Mouse (Mus musculus) limb, embryonic 15.5 days (tissue): ENCODE data around the gene Gm20388. TPM values are rescaled to one million over a fixed set of nuclear protein-coding genes. Genes with fewer than 3 reads are reported as not detected.
A peak's percentile ranks its signal among the peaks of the same experiment; 100 is the strongest.

Experiments used
- ATAC-seq: fragments of 200-750 bp; cut with Nextera tagmentation; 2 replicates; pipeline ENCODE4 v1.8.0; 2017; ENCODE audit warnings: low read depth, moderate TSS enrichment; ENCODE audit not compliant: insufficient number of reproducible peaks, low FRiP score, low TSS enrichment
- H3K27ac ChIP-seq: fragments of 300-500 bp; sonication (generic); 2 replicates; pipeline ENCODE4 v1.5.1; 2015; ENCODE audit warnings: moderate library complexity, mild to moderate bottlenecking, inconsistent platforms
- H3K27me3 ChIP-seq: fragments of 300-500 bp; sonication (generic); 2 replicates; pipeline ENCODE4 v1.6.1; 2015; ENCODE audit warnings: inconsistent platforms
- H3K36me3 ChIP-seq: fragments of 300-500 bp; sonication (generic); 2 replicates; pipeline ENCODE4 v1.6.1; 2015; ENCODE audit warnings: inconsistent platforms
- H3K4me1 ChIP-seq: fragments of 300-500 bp; sonication (generic); 2 replicates; pipeline ENCODE4 v1.6.1; 2015; ENCODE audit warnings: inconsistent platforms
- H3K4me2 ChIP-seq: fragments of 300-500 bp; sonication (generic); 2 replicates; pipeline ENCODE4 v1.6.1; 2015; ENCODE audit warnings: mild to moderate bottlenecking, inconsistent platforms
- H3K4me3 ChIP-seq: fragments of 300-500 bp; sonication (generic); 2 replicates; pipeline ENCODE4 v1.5.1; 2015; ENCODE audit warnings: mild to moderate bottlenecking, inconsistent platforms
- H3K9ac ChIP-seq: fragments of 300-500 bp; sonication (generic); 2 replicates; pipeline ENCODE4 v1.6.1; 2015; ENCODE audit warnings: inconsistent platforms
- H3K9me3 ChIP-seq: fragments of 300-500 bp; sonication (generic); 2 replicates; pipeline ENCODE4 v1.6.1; 2016; ENCODE audit warnings: inconsistent platforms
- WGBS: fragments of 180-500 bp; shearing (Covaris S2); methylation state at CpG from one replicate; pipeline ENCODE4 v1.1.7; 2015; 5-methylcytosine and 5-hydroxymethylcytosine counted together
- polyA plus RNA-seq: library from polyadenylated mRNA; unstranded; fragments of >200 nt; fragmentation: Nextera tagmentation; extraction: Ambion mirVana; gene quantifications from 2 replicates; pipeline ENCODE4 v1.2.1, GENCODE M21; 2015

The Gm20388 gene
- polyA plus RNA-seq, 1 experiment from 2014 or later = 4.9 TPM

DNA sequence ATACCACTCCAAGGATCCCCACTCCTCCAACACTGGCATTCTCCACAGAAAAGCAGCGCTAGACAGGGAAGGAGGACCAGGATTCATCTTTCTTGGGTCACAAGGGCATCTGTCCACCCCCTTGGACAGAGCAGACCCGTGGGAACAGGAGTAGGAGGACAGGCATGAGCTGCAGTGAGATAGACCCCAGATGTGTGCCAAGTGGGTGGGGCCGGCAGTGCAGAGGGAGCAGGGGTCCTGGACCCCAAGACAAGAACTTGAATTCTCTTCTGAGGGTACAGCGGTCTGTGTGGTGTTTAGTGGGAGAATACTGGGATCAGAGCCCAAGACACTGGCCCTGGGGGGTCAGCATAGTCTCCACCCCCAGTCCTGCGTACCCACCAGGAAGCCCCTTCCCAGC is 2282.1 kb downstream of the Gm20388 start:
- Histone ChIP-seq H3K9me3 (no peaks in the 10 kb centered on the region), H3K4me3 (no peak overlapping the region), H3K9ac (no peak overlapping the region), H3K4me2 (no peak overlapping the region), H3K27ac (peak overlapping the region; percentile 76), H3K36me3 (no peaks in the 10 kb centered on the region), H3K4me1 (peaks cover 63% of the 10 kb centered on the region), H3K27me3 (no peaks in the 10 kb centered on the region)
- 73% methylated on average over 5 of the region's 5 CpGs for WGBS
- peak; percentile 3; the same call in 1 of the 2 replicates for ATAC-seq

DNA sequence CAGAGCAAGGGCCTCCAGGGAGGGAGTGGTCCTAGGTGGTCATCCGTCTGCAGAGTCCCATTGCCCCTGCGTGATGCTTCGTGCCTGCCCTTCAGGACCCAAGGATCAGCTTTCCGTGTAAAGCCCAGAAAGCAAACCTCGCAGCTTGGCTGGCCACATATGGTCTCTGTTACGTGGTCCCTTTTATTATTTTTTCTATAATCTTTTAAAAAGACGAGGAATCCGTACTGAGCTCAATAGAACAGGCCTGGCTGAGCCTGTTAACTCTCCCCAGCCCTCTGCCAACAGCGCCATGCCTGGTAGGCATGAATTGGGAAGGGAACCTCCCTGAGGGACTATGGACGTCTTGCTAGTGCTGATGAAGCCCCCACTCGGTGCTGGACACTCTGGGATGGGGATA is 2282.9 kb downstream of the Gm20388 start:
- ATAC-seq = no peak
- no peak overlapping the region for H3K4me3 ChIP-seq
- peak overlapping the region; percentile 76 for H3K27ac ChIP-seq
- H3K4me1 ChIP-seq = peaks cover 66% of the 10 kb centered on the region
- no peaks in the 10 kb centered on the region for H3K36me3 ChIP-seq
- no peaks in the 10 kb centered on the region for H3K9me3 ChIP-seq
- WGBS = 39% methylated on average over 11 of the region's 11 CpGs
- no peak overlapping the region for H3K4me2 ChIP-seq
- H3K9ac ChIP-seq = no peak overlapping the region
- H3K27me3 ChIP-seq = no peaks in the 10 kb centered on the region

DNA sequence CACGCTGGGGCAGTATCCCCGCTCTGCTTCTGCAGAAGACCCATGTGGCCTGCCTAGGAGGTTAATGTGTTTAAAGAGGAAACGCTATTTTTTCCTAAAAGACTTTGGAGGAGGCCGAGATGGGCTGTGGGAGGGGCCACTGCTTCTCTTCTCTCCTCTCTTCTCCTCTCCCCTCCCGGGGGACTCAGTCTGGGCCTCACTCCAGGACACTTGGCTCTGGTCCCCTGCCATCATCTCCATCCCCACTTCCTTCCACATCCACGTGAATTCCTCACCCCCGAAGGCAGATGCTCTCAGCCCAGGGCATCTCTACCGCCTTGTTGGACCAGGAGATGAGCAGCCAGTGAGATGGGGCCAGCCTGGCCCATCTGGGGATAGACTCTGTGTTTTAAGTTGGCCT is 2283.8 kb downstream of the Gm20388 start:
- 40% methylated on average over 8 of the region's 8 CpGs for WGBS
- H3K27ac ChIP-seq = peak overlapping the region; percentile 76
- no peaks in the 10 kb centered on the region for H3K9me3 ChIP-seq
- H3K27me3 ChIP-seq = no peaks in the 10 kb centered on the region
- H3K4me3 ChIP-seq = no peak overlapping the region
- ATAC-seq = no peak
- no peaks in the 10 kb centered on the region for H3K36me3 ChIP-seq
- H3K4me2 ChIP-seq = no peak overlapping the region
- peaks cover 75% of the 10 kb centered on the region for H3K4me1 ChIP-seq
- no peak overlapping the region for H3K9ac ChIP-seq

- Histone ChIP-seq H3K9ac (no peak overlapping the region), H3K4me1 (peaks cover 63% of the 10 kb centered on the region), H3K4me2 (no peak overlapping the region), H3K27me3 (no peaks in the 10 kb centered on the region), H3K27ac (no peak overlapping the region), H3K36me3 (no peaks in the 10 kb centered on the region), H3K9me3 (no peaks in the 10 kb centered on the region), H3K4me3 (no peak overlapping the region)
- no peak for ATAC-seq
- 65% methylated on average over 5 of the region's 5 CpGs for WGBS
Observed at GRCm38 (mm10) chr8:122197342-122197741, 2286.7 kb downstream of the Gm20388 start.

DNA sequence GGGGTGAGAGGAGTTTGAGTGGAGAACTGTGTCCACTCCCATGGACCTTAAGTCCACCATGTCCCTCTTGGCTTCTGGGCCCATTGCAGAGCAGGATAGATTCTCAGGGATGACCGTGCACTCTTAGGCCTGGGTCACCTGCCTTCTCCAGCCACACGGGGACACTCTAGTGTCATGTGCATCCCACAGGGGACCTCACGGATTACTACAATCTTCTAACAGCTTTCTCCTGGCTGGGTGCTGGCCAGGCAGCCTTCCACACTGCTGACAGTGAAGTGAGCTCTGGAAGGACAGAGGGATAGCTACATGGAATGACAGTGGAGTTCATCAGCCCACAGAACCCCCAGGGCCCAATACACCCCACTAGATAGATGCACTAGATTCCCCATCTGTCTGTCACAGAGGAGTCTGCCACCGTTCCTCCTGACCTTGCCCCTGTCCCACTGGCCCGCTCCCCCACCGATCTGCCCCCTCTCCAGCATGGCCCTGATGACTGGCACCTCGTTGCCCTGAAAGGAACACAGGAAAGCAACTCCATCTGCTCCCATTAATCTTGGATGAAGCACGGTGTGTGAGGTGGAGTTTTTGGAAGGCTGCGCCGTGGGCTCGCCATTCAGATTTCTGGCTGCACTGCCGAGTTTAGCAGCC is 2287.9 kb downstream of the Gm20388 start:
- no peak for ATAC-seq
- peaks cover 51% of the 10 kb centered on the region for H3K4me1 ChIP-seq
- no peaks in the 10 kb centered on the region for H3K36me3 ChIP-seq
- H3K9me3 ChIP-seq = no peaks in the 10 kb centered on the region
- peak overlapping the region; percentile 50 for H3K27ac ChIP-seq
- WGBS = 55% methylated on average over 12 of the region's 12 CpGs
- H3K4me2 ChIP-seq = 0 out of 2 replicates have a peak overlapping the region, but pooled peaks have one; percentile 2
- no peak overlapping the region for H3K9ac ChIP-seq
- H3K27me3 ChIP-seq = no peaks in the 10 kb centered on the region
- no peak overlapping the region for H3K4me3 ChIP-seq

- no peaks in the 10 kb centered on the region for H3K36me3 ChIP-seq
- H3K4me3 ChIP-seq = no peak overlapping the region
- no peak overlapping the region for H3K4me2 ChIP-seq
- 73% methylated on average over 9 of the region's 9 CpGs for WGBS
- H3K9me3 ChIP-seq = no peaks in the 10 kb centered on the region
- peaks cover 44% of the 10 kb centered on the region for H3K4me1 ChIP-seq
- no peak overlapping the region for H3K9ac ChIP-seq
- H3K27ac ChIP-seq = peak overlapping the region; percentile 58
- H3K27me3 ChIP-seq = no peaks in the 10 kb centered on the region
- ATAC-seq = no peak
Observed at GRCm38 (mm10) chr8:122199191-122199590, 2288.6 kb downstream of the Gm20388 start.

DNA sequence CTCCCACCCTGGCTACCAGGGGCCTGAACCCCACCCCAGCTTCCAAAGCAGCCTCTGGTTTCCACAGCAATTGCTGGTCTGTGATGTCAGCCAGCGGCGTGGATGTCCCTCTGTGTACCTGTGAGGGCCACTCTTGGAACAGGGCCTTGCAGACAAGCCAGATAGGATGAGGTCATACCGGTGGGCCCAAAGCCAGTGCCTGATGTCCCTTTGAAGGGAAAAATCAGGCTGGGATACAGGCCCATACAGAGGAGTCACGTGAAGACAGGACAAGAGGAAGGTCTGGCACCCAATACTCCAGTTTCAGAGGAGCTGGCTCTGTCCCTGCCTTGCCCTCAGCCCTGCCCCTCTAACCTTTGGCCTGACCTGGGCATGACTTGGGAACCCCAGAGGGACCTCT is 2289.2 kb downstream of the Gm20388 start:
- H3K4me3 ChIP-seq = no peak overlapping the region
- H3K27me3 ChIP-seq = no peaks in the 10 kb centered on the region
- H3K36me3 ChIP-seq = no peaks in the 10 kb centered on the region
- peak overlapping the region; percentile 58; the same call in 1 of the 2 replicates for H3K27ac ChIP-seq
- H3K4me2 ChIP-seq = no peak overlapping the region
- no peaks in the 10 kb centered on the region for H3K9me3 ChIP-seq
- H3K4me1 ChIP-seq = peaks cover 38% of the 10 kb centered on the region
- 77% methylated on average over 4 of the region's 4 CpGs for WGBS
- no peak overlapping the region for H3K9ac ChIP-seq
- ATAC-seq = 0 out of 2 replicates have a peak, but pooled peaks have one; percentile 15

GRCm38 (mm10) chr8:122211591-122211990 is 2300.9 kb downstream of the Gm20388 start:
- H3K9ac ChIP-seq = no peak overlapping the region
- H3K9me3 ChIP-seq = no peaks in the 10 kb centered on the region
- no peak overlapping the region for H3K4me3 ChIP-seq
- H3K27ac ChIP-seq = no peak overlapping the region
- no peak overlapping the region for H3K4me2 ChIP-seq
- peaks cover 12% of the 10 kb centered on the region for H3K4me1 ChIP-seq
- H3K36me3 ChIP-seq = no peaks in the 10 kb centered on the region
- H3K27me3 ChIP-seq = no peaks in the 10 kb centered on the region
- no peak for ATAC-seq
- 79% methylated on average over 3 of the region's 3 CpGs for WGBS

DNA sequence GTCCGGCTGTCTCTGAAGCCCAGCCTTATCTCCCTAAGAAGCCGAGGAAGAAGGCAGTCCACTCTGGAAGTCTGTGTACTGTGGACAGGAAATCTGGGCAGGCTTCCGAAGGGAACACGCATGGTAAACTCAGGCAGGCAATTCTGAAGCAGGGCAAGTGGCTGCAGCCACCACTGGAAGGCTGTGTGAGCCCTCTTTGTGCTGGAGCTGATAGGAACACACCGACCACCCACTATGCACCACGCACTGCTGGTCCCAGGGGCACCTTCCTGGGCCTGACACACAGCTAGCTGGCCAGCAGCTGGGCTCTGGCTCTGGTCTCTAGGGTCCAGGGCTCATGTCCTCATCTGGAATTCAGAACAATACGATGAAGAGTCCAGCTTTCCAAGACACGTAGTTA is 2305.0 kb downstream of the Gm20388 start:
- Histone ChIP-seq H3K4me3 (no peak overlapping the region), H3K9ac (no peak overlapping the region), H3K4me2 (no peak overlapping the region), H3K27me3 (no peaks in the 10 kb centered on the region), H3K27ac (no peak overlapping the region), H3K9me3 (no peaks in the 10 kb centered on the region), H3K36me3 (no peaks in the 10 kb centered on the region), H3K4me1 (peaks cover 13% of the 10 kb centered on the region)
- WGBS = 60% methylated on average over 8 of the region's 8 CpGs
- ATAC-seq = no peak

- no peak overlapping the region for H3K27ac ChIP-seq
- no peaks in the 10 kb centered on the region for H3K27me3 ChIP-seq
- 63% methylated on average over 6 of the region's 6 CpGs for WGBS
- H3K4me2 ChIP-seq = no peak overlapping the region
- H3K4me3 ChIP-seq = no peak overlapping the region
- no peaks in the 10 kb centered on the region for H3K9me3 ChIP-seq
- H3K9ac ChIP-seq = no peak overlapping the region
- H3K36me3 ChIP-seq = no peaks in the 10 kb centered on the region
- ATAC-seq = no peak
- peaks cover 13% of the 10 kb centered on the region for H3K4me1 ChIP-seq
Observed at GRCm38 (mm10) chr8:122216433-122216832, 2305.8 kb downstream of the Gm20388 start.

DNA sequence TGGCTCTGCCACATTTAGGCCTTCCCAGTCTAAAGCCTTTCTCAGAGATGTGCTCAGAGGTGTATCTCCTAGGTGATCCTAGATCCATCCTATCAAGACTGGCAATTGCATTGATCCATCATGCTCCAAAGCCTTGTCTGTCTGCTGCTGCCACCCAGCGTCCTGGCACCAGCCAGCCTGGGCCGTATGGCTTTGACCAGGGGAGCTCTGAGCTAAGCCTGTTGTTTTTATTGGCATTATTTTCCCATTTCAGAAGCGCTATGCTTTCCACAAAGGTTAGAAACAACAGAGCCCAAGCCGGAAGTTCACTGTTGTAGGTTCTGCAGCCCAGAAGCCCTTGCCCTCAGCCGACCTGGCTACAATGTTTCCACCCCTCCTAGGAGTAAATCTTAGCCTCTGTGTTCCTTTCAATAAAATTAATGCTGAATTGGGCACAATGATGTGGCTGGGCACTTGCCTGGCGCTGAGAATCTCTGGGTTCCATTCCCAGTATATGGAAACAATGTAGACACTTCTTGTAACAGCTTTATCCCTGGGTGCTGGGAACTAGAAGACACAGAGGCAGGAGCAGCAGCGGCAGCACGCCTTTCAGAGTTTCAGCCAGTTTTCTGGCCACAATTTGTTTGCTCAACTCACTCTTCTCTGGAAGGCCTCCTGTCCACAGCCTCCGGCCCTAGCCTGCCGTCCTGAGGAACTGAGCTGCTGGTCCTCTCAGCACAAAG is 2307.0 kb downstream of the Gm20388 start:
- no peaks in the 10 kb centered on the region for H3K27me3 ChIP-seq
- no peak for ATAC-seq
- peaks cover 13% of the 10 kb centered on the region for H3K4me1 ChIP-seq
- WGBS = 71% methylated on average over 10 of the region's 10 CpGs
- H3K9ac ChIP-seq = no peak overlapping the region
- no peak overlapping the region for H3K4me3 ChIP-seq
- H3K27ac ChIP-seq = no peak overlapping the region
- no peaks in the 10 kb centered on the region for H3K36me3 ChIP-seq
- no peak overlapping the region for H3K4me2 ChIP-seq
- H3K9me3 ChIP-seq = no peaks in the 10 kb centered on the region

DNA sequence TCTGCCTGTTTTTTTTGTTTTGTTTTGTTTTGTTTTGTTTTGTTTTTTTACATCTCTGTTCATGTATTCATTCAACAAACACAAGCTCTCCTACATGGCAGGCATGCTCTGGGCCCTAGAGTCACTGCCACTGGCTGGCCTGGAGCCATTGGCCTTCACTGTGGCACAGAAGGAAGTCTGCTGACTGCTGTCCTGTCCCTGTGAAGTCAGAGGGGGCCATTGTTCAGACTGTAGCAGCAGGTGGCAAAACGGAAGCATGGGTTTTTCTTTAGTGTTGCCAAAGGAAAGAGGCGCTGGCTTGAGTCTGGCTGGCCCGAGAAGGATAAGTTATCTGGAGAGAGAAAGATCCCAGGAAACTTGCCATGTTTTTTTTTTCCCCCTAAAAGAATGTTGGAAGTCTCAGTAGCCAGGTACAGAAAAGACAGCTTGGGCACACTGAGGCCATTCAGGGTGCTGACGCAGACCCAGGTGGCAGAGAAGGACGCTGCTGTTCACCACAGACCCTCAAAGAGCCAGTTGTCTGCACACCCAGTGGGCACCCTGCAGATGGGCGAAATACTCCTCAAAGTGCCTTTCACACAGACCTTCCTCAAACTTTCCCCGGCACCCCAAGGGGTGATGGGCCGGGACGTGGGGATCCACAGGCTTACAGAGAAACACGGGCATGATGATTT is 2313.5 kb downstream of the Gm20388 start:
- ATAC-seq = no peak

More for the DNA sequence above, 2313.5 kb downstream of the Gm20388 start:
- H3K9me3 ChIP-seq = no peaks in the 10 kb centered on the region
- peaks cover 31% of the 10 kb centered on the region for H3K4me1 ChIP-seq
- no peak overlapping the region for H3K4me2 ChIP-seq
- H3K27me3 ChIP-seq = peaks cover 11% of the 10 kb centered on the region
- no peak overlapping the region for H3K4me3 ChIP-seq
- H3K9ac ChIP-seq = no peak overlapping the region
- H3K27ac ChIP-seq = peak overlapping the region; percentile 88
- no peaks in the 10 kb centered on the region for H3K36me3 ChIP-seq
- 65% methylated on average over 10 of the region's 10 CpGs for WGBS
